Mouse (Mus musculus) layer of hippocampus, adult 9-11 months (tissue): Measurements from ENCODE around the gene Ddx23.
A peak's percentile ranks its signal among the peaks of the same experiment; 100 is the strongest.

Source experiments
- DNase-seq: peaks from one replicate; pipeline ENCODE4 v3.0.0; 2022

Ddx23 gene

GRCm38 (mm10) chr15:98662567-98663545, at the start of gene Ddx23:
TSS of gene Ddx23 (minus strand) at chr15:98662894.
- peak; percentile 96 for DNase-seq

GRCm38 (mm10) chr15:98710442-98710841, 47.7 kb upstream of the Ddx23 start:
- DNase-seq: no peak

GRCm38 (mm10) chr15:98707766-98708372, 45.2 kb upstream of the Ddx23 start, which contains the start of gene Ccdc65:
TSS of gene Ccdc65 (plus strand) at chr15:98708207.
- peak; percentile 93 for DNase-seq

- DNase-seq: no peak
Observed at GRCm38 (mm10) chr15:98704312-98704711, 41.6 kb upstream of the Ddx23 start.

GRCm38 (mm10) chr15:98699190-98700105, 36.8 kb upstream of the Ddx23 start:
- DNase-seq: peak; percentile 85

DNA sequence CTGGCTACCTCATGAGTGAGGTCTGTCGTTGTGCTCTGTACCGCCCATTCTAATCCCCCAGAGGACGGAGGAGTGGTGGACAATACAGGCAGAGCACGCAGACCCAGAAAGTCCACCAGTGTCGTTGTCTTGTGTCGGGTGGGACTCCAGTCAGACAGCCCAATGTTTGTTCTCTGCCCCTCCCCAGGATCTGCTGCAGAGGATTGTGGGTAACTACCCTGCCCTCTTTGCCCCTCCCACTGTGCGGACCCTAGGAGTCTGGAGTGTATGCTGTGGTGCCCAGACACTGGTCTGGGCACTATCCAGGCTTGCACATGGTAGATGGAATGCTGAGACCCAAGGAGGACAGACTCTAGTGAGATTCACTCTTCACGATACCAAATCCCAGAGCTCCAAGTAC, 33.5 kb upstream of the Ddx23 start:
- DNase-seq: no peak

- DNase-seq: no peak
Observed at GRCm38 (mm10) chr15:98695726-98696125, 33.0 kb upstream of the Ddx23 start.

GRCm38 (mm10) chr15:98692171-98692715, 29.5 kb upstream of the Ddx23 start:
- DNase-seq: no peak

GRCm38 (mm10) chr15:98691486-98692147, 28.9 kb upstream of the Ddx23 start:
- no peak for DNase-seq

DNA sequence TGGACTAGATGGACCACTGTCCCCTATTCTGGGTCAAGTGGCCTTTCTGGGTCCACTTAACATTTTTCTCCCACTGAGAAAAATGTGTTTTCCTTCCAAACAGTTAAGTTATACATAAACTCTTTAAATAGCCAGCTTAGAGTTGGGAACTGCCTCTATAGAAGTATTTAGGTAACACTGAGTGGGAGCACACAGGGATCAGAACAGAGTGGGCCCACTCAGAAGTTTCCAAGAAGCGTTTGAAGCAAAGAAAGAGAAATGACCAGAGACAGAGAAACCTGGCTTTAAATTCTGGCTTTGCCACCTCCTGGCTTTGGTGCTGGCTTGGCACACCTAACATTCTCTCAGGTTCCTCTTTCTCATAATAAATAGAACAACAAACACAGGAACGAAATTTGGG, 27.0 kb upstream of the Ddx23 start:
- no peak for DNase-seq

DNA sequence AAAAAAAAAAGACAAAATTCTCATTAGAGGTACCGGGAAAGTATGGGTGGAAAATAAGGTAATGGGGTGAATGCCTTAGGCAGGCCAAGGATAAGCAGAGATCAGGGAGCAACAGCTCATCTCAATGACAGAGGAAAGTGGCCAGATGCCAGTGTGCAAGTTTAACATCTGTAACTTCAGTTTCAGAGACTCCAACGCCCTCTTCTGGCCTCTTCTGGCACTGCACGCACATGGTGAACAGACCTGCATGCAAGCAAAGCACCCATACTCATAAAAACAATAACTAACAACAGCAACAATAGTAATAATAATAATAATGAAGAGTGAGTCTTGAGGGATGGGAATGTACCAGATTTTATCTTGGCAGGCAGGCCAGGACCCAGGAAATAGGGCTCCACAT, 23.2 kb upstream of the Ddx23 start:
- DNase-seq: no peak

GRCm38 (mm10) chr15:98683746-98684145, 21.1 kb upstream of the Ddx23 start:
- no peak for DNase-seq

GRCm38 (mm10) chr15:98683177-98683576, 20.5 kb upstream of the Ddx23 start:
- DNase-seq: no peak

DNA sequence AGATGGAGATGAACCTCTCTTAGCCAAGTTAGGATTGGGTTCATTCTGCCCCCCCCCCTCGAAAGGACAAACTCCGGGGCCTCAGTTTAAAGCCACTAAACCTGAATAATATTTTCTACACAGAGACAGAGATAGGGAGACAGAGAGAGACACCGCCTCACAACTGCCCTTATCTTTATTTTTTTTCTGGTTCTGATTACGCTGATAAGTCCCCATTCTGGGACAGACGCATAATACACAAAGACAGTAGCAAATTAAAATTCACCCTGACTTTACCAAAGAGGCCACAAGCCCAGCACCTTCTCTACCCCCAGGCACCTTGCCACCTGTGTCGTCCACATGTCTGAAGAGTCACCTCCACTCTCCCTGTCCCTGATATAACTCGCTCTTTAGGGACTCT, 18.9 kb upstream of the Ddx23 start:
- no peak for DNase-seq

GRCm38 (mm10) chr15:98680660-98681059, 18.0 kb upstream of the Ddx23 start:
- no peak for DNase-seq

GRCm38 (mm10) chr15:98677977-98678376, 15.3 kb upstream of the Ddx23 start:
- DNase-seq: no peak

- peak; percentile 90 for DNase-seq
Observed at GRCm38 (mm10) chr15:98676940-98677728, 14.4 kb upstream of the Ddx23 start, which contains the start of gene Rnd1. TSS of gene Rnd1 (minus strand) at chr15:98677461.

- no peak for DNase-seq
Observed at GRCm38 (mm10) chr15:98676471-98676870, 13.8 kb upstream of the Ddx23 start.

DNA sequence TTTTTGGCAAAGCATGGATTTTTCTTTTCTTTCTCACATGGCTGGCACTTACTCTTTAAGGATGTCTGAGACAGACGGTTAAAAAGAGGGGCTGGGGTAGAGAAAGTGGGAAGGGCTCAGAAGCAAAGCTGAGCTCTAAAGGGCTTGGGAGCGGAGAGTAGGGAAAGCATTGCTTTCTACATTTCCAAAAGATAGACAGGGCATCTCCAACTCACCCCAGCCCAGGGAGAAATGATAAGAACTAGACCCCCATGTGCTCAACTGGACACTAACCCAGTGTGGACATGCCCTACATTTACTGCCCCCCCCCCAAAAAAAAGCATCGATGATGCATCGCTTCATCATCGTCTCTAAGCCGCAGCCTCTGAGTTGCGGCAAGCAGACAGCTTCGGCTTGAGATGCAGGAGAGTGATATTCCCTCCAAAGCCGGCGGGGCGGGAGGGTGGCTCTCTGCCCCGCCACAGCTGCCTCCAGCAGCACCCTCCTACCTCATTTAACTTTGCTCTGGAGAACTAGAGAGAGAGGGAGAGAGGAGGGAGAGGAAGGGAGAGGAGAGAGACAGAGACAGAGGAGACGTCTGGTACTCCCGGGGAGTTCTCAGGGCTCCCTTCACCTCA, 13.0 kb upstream of the Ddx23 start:
- DNase-seq: no peak

GRCm38 (mm10) chr15:98674994-98675545, 12.4 kb upstream of the Ddx23 start:
- no peak for DNase-seq
